Mouse (Mus musculus): ENCODE data around the gene Mrpl52. TPM values are rescaled to one million over a fixed set of nuclear protein-coding genes. Genes with fewer than 3 reads are reported as not detected.

Mrpl52 gene
- polyA plus RNA-seq, 1 experiment, result 136 TPM

DNA sequence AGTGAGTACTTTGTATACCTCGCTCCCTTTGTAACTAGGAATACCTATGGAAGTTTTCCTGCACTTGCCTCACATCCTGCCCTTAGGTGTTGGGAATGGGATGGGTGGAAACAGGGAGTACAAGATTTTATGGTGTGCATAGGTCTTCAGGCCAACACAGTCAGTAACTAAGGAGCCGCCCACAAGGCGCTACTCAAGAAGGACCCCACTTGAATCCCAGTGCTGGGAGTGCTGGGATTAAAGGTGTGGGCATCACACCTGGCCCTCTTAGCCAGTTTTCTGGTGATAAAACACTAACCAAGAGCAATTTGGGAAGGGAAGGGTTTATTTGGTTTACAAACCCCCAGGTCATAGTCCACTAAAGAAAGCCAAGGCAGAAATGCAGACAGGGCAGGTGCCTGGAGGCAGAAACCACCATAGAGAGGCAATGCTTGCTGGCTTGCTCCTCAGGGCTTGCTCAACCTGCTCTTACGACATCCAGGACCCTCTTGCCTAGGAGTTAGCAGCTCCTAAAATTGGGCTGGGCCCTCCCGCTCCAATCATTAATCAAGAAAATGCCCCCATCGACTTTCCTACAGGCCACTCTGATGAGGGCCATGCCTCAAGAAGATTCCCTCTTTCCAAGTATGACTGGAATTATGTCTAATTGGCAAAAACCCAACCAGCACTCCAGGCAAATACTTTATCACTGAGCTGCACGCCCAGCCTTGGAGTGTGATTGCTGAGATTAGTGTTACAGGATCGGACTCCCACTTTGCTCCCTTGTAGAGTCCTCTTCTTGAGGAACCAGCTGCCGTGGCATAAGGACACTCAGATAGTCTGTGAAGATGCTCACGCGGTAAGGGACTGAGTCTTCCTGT, 28.2 kb downstream of the Mrpl52 start:
- Histone ChIP-seq H3K4me3 (replicated peaks; ENCODE audit: insufficient read depth, low read depth, low read length) (no peak overlapping the region), H3K27ac (ENCODE audit: insufficient read depth, low read length) (no peak overlapping the region), H3K27me3 (ENCODE audit: control insufficient read depth, insufficient read depth, low read length) (no peaks in the 10 kb centered on the region), H3K4me1 (ENCODE audit: control insufficient read depth, insufficient read depth, low read length) (no peaks in the 10 kb centered on the region)
- no peak for DNase-seq
- 71% methylated on average over 11 of the region's 11 CpGs for WGBS
- TF ChIP-seq POLR2A (IDR thresholded peaks at IDR 0.05; ENCODE audit: borderline replicate concordance, insufficient read depth, low read length) (no peak), CTCF (IDR thresholded peaks at IDR 0.05; ENCODE audit: borderline replicate concordance, insufficient read depth, low read depth, low read length) (no peak)

DNA sequence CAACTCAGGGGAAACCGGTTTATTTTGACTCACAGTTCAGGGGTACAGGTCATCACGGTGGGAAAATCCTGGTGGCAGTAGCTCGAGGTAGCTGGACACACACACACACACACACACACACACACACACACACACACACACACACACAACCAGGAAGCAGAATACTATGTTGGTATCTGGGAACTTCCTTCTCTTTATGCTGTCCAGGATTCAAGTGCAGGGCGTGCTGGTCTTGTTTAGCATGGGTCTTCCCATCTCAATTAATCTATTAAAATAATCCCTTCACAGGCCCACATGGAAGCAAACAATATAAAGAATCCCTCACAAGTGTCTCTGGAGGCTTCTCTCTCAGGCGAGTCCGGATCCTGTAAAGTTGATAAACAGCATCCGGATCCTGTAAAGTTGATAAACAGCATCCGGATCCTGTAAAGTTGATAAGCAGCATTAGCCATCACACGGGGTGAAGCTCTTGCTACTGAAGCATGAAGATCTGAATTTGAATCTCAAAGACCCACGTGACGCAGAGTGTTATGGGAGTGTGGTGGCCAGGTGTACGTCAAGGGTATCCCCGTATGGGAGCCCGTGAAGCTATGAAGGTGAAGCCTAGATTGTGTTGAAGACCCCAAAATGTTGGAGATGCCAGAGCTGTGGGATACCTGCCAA, 31.3 kb downstream of the Mrpl52 start:
- no peak for DNase-seq

DNA sequence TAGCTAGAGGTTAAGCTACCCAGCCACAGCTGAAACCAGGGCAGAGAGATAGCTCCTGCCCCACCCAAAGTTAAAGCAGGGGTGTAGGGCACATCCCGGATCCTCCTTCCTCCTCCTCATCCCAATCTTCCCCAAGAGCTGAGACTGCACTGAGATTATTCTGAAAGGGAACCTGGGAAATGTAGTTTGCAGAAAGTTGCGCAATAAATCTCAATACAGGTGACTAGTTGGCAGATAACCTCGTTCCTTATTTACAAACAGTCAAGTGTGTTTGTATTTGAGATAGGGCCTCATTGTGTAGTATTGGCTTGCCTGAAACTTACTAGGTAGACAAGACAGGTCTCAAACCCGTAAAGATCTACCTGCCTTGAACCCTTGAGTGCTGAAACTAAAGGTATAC, 35.4 kb downstream of the Mrpl52 start:
- no peak for DNase-seq
- 93% methylated on average over 4 of the region's 4 CpGs for WGBS
- no peak overlapping the region for H3K27ac ChIP-seq (ENCODE audit: insufficient read depth, low read length)
- no peak for TF ChIP-seq CTCF (IDR thresholded peaks at IDR 0.05; ENCODE audit: borderline replicate concordance, insufficient read depth, low read depth, low read length)
- no peak for TF ChIP-seq POLR2A (IDR thresholded peaks at IDR 0.05; ENCODE audit: borderline replicate concordance, insufficient read depth, low read length)
- H3K4me3 ChIP-seq (replicated peaks; ENCODE audit: insufficient read depth, low read depth, low read length), result no peak overlapping the region
- no peaks in the 10 kb centered on the region; the same call in 1 of the 2 replicates for H3K4me1 ChIP-seq (ENCODE audit: control insufficient read depth, insufficient read depth, low read length)
- no peaks in the 10 kb centered on the region for H3K27me3 ChIP-seq (ENCODE audit: control insufficient read depth, insufficient read depth, low read length)

More for the DNA sequence above, 31.3 kb downstream of the Mrpl52 start:
- whole genome bisulfite sequencing, result 89% methylated on average over 14 of the region's 14 CpGs
- H3K27ac ChIP-seq (ENCODE audit: insufficient read depth, low read length), result no peak overlapping the region
- no peaks in the 10 kb centered on the region for H3K27me3 ChIP-seq (ENCODE audit: control insufficient read depth, insufficient read depth, low read length)
- H3K4me1 ChIP-seq (ENCODE audit: control insufficient read depth, insufficient read depth, low read length), result no peaks in the 10 kb centered on the region
- H3K4me3 ChIP-seq (replicated peaks; ENCODE audit: insufficient read depth, low read depth, low read length), result no peak overlapping the region
- TF ChIP-seq POLR2A (IDR thresholded peaks at IDR 0.05; ENCODE audit: borderline replicate concordance, insufficient read depth, low read length) (no peak), CTCF (IDR thresholded peaks at IDR 0.05; ENCODE audit: borderline replicate concordance, insufficient read depth, low read depth, low read length) (no peak)

DNA sequence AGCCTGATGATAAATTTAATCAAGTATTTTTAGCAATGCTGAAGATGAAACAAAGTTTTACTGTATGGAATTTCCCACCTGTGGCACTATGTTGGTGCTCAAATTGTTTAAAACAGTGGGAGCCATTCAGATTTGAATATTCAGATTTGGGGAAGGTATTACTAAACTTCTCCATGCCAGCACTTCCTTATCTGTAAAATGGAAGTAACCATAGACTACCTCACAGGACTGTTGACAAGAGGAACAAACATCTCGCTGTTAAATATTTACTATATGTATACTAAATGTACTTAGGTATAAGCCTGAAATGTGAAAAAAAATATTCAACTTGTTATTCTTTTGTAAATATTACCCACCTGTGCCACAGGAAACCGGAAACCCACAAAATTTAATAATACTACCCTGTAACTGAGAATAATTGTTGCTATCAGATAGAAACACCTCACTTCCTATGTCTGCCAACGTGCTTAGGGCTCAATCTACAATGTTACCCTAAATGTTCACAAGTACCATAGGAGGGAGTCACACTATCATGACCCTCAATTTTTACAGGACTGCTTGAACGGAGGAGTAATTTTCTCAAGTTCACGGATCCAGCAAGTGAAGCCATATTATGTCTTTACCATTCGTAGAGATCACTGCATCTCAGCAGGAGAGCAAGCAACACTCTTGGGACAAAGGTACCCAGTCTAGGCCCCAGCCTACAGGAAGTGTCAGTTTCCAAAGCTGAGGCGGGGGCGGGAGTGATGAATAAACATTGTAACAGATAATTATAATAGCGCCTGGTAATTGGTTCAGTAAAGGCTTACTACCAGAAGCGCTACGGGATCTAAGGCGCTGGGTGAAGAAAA, 36.6 kb downstream of the Mrpl52 start:
- H3K4me3 ChIP-seq (replicated peaks; ENCODE audit: insufficient read depth, low read depth, low read length), result peak overlapping the region; percentile 82

DNA sequence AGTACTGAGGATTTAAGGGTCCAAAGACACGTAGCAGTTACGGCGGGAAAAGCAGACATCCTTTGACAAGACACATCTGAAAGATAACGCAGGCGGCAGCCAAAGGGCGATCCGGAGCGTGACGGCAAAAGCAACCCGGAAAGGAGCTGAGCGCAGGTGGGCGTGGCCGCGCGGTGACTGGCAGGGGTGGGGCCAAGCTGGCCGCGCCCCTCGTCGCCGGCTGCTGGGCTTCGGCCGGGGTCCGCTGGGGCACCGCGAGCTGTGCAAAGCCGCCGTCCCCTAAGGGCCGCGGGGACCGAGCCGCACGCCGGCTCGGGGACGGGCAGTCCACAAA, 37.2 kb downstream of the Mrpl52 start, which contains the start of gene Lrp10:
Gene Lrp10 (plus strand): TSS at position 179 of the 334 bp plus-strand sequence.
- Histone ChIP-seq H3K27ac (ENCODE audit: insufficient read depth, low read length) (peak within 1 kb of the TSS; percentile 44), H3K4me3 (replicated peaks; ENCODE audit: insufficient read depth, low read depth, low read length) (peak within 1 kb of the TSS; percentile 82), H3K27me3 (ENCODE audit: control insufficient read depth, insufficient read depth, low read length) (no peaks in the 10 kb centered on the region), H3K4me1 (ENCODE audit: control insufficient read depth, insufficient read depth, low read length) (peaks cover 3% of the 10 kb centered on the region)
- TF ChIP-seq POLR2A (IDR thresholded peaks at IDR 0.05; ENCODE audit: borderline replicate concordance, insufficient read depth, low read length), result peak; percentile 75
- TF ChIP-seq CTCF (IDR thresholded peaks at IDR 0.05; ENCODE audit: borderline replicate concordance, insufficient read depth, low read depth, low read length), result no peak
- DNase-seq, result peak; percentile 89 to 91
- WGBS, result under 1% methylated on average over 33 of the region's 35 CpGs

More for the DNA sequence above, 36.6 kb downstream of the Mrpl52 start:
- Histone ChIP-seq H3K4me1 (ENCODE audit: control insufficient read depth, insufficient read depth, low read length) (no peaks in the 10 kb centered on the region; the same call in 1 of the 2 replicates), H3K27ac (ENCODE audit: insufficient read depth, low read length) (peak overlapping the region; percentile 2; the same call in 1 of the 2 replicates), H3K27me3 (ENCODE audit: control insufficient read depth, insufficient read depth, low read length) (no peaks in the 10 kb centered on the region)
- no peak for TF ChIP-seq POLR2A (IDR thresholded peaks at IDR 0.05; ENCODE audit: borderline replicate concordance, insufficient read depth, low read length)
- no peak for TF ChIP-seq CTCF (IDR thresholded peaks at IDR 0.05; ENCODE audit: borderline replicate concordance, insufficient read depth, low read depth, low read length)
- 15% methylated on average over 12 of the region's 12 CpGs for WGBS
- DNase-seq, result no peak

DNA sequence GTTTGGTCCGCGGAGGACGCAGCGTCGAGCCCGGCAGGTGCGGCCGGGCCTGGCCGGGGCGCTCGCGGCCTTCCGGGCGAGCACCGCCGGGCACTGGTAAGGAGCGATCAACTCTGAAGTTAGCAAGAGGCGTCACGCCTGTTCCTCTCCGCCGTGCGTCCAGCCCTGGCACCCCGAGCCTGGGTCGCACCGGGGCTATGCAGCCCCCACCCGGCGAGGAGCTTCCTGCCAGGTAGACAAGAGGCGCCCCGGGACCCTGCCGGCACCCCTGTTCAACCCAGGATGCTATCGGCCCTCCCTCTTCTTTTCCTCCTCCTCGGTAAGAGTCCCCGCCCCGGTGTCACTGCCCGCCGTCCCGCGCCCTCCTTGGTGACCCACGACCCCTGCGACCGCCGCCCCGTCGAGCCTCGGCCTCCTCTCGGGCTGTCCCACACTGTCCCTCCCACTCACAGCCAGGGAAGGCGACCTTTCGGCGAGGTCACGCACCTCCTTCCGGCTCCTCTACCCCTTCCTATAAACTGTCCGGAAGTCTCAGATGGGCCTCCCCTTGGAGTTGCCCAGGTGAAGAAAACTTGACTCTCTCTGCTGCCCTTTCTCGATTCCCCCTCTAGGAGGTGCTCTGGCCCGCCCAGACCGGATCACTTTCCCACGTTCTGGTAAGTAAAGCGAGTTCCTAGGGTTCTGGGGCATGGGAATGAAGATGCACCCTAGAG, 37.7 kb downstream of the Mrpl52 start:
- Histone ChIP-seq H3K4me3 (replicated peaks; ENCODE audit: insufficient read depth, low read depth, low read length) (peak overlapping the region; percentile 82), H3K27ac (ENCODE audit: insufficient read depth, low read length) (peak overlapping the region; percentile 44), H3K4me1 (ENCODE audit: control insufficient read depth, insufficient read depth, low read length) (peaks cover 8% of the 10 kb centered on the region), H3K27me3 (ENCODE audit: control insufficient read depth, insufficient read depth, low read length) (no peaks in the 10 kb centered on the region)
- TF ChIP-seq POLR2A (IDR thresholded peaks at IDR 0.05; ENCODE audit: borderline replicate concordance, insufficient read depth, low read length), result no peak
- TF ChIP-seq CTCF (IDR thresholded peaks at IDR 0.05; ENCODE audit: borderline replicate concordance, insufficient read depth, low read depth, low read length), result peak; percentile 70
- under 1% methylated on average over 53 of the region's 57 CpGs for WGBS
- peak; percentile 73 for DNase-seq

DNA sequence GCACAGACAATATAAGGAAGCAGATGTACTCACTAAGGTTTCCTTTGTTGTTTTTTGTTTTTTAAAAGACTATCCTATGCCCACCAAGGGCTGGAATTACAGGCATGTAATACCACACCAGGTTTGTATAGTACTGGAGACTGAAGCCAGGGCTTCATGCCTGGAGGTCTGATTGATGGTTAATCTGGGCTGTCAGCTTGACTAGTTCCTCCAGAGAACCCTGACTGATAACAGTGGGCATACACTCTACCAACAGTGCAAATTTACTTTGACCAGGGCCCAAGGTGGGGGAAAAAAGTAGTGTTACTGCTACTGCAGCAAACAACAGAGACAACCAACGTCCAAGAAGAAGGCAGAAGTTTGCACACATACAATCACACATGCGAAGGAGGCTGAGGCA, 44.8 kb downstream of the Mrpl52 start:
- no peak for DNase-seq
- no peak overlapping the region for H3K4me3 ChIP-seq (replicated peaks; ENCODE audit: insufficient read depth, low read depth, low read length)

More for the DNA sequence above, 44.8 kb downstream of the Mrpl52 start:
- 94% methylated on average over 2 of the region's 2 CpGs for WGBS
- Histone ChIP-seq H3K4me1 (ENCODE audit: control insufficient read depth, insufficient read depth, low read length) (peaks cover 27% of the 10 kb centered on the region), H3K27ac (ENCODE audit: insufficient read depth, low read length) (no peak overlapping the region), H3K27me3 (ENCODE audit: control insufficient read depth, insufficient read depth, low read length) (no peaks in the 10 kb centered on the region)
- no peak for TF ChIP-seq POLR2A (IDR thresholded peaks at IDR 0.05; ENCODE audit: borderline replicate concordance, insufficient read depth, low read length)
- no peak for TF ChIP-seq CTCF (IDR thresholded peaks at IDR 0.05; ENCODE audit: borderline replicate concordance, insufficient read depth, low read depth, low read length)
